Mouse (Mus musculus) layer of hippocampus, adult 9-10 months (tissue): ENCODE results near the gene Brf1.

Experiments used
- DNase-seq: peaks from one replicate; pipeline ENCODE4 v3.0.0; 2022; ENCODE audit warnings: low spot score

Gene Brf1

GRCm38 (mm10) chr12:112938873-112939565 lies 61.5 kb downstream of the Brf1 start:
- no peak for DNase-seq

DNA sequence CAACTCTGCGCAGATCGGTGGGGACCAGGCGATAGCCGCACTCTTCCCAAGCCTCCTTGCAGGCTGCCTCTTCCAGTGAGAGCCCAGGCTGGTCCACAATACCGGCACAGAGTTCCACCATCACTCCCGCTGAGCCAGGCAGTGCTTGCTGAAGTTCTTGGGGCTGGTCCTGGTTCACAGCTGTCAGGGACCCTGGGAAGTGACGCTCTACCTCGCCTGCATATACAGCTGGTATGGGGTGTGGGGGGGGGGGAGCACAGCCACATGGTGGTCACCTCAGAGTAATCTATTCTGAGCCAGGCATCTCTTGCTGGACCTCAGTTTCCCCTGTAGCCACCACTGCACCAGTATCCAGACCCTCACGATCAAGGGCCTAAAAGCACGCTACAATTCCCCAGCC lies 62.1 kb downstream of the Brf1 start:
- DNase-seq = no peak

DNA sequence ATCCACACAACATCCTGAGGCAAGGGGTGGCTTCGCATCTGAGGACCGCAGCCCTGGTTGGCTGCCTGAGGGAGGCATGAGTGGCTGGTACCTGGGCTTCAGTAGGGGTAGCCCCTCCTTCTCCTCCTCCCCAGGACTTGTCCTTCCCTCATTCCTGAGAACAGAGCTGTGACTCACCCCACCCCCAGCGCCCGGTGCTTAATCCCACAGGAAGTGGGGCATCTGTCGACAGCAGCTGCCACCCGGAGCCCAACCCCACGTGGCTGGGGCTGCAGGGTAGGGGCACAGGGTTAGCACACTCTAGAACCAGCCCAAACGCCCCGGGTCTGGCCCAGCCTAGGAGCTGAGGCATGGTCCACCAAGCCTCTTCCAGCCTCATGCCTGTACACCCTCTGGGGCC lies 62.6 kb downstream of the Brf1 start:
- no peak for DNase-seq

GRCm38 (mm10) chr12:112932647-112933046 lies 67.9 kb downstream of the Brf1 start:
- no peak for DNase-seq

- peak; percentile 33 for DNase-seq
These were observed 70.7 kb downstream of the Brf1 start, which contains the start of gene Jag2 for GRCm38 (mm10) chr12:112929562-112930352. Gene Jag2, minus strand, starts transcription at chr12:112929776.

DNA sequence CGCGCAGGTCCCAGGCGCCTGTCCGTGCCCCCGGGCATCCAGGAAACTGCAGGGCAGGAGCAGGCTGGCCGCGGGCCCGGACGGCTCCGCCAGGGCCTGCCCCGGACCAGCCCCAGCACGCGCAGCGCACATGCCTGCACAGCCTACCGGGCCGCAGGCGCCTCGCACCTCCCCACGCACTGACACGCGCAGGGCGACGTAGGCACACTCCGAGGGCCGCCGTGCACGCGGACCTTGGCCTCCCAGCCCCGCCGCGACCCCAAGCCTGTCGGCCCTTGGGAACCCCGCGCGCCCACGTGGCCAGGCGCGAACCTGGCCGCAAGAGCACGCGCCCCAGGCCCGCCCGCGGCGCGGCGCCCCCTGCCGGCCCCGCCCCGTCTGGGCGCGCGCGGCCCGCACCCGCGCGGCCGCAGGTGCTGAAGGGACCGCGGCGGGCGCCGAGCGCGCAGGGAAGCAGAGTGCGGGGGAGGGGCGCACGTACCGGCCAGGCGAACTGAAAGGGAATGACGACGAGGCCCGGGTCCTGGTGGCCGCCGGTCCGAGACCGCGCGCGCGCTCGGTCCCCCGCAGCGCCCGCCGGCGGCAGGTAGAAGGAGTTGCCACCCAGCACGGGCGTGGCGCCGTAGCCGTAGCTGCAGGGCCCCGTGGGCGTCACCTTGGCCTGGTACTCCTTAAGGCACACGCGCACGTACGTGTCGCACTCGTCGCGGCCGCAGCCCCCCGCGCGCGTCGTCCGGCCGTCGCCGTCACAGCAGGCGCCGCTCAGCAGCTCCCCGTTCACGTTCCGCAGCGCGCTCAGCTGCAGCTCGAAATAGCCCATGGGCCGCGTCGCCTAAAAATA lies 71.9 kb downstream of the Brf1 start:
- DNase-seq = no peak

- DNase-seq = no peak
These were observed 73.2 kb downstream of the Brf1 start for GRCm38 (mm10) chr12:112927265-112927664.

DNA sequence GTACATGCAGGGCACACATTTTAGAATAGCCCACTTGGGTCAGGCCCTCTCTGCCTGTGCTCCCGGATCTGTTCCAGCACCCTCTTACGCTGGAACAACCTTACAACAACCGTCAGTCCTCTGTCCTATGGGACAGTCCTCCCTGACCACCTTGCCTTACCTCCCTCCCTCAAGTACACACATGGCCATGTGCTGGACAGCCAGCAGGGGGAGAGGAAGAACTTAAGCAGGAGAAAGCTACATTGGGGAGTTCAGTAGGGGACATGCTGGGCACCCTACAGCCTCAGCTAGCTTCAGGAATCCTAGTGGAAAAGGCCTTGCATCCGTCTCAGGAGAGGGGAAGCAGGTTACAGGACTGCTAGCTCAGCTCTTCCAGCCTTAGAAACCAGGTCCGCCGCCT lies 74.6 kb downstream of the Brf1 start:
- DNase-seq = no peak

GRCm38 (mm10) chr12:112922541-112922940 lies 78.0 kb downstream of the Brf1 start:
- no peak for DNase-seq

DNA sequence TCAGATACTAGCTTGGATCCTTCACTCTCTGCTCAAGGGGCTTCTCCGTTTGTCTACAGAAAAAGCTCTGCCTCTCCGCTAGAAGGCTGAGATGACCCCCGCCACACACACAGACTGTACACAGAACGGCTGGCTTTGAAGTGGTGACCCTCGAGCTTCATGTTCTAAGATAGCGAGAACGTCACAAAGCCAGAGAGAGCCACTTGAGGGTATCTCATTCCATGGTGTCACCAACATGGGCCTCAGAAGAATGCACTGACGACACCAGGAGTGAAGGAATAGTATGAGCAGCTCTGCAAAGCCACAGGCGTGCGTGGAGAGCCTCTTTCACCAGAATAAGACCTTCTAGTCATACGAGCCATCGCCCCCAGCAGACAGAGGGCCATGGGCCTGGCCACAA lies 79.0 kb downstream of the Brf1 start:
- DNase-seq = no peak

GRCm38 (mm10) chr12:112917906-112918305 lies 82.6 kb downstream of the Brf1 start:
- DNase-seq = no peak

GRCm38 (mm10) chr12:112917486-112917885 lies 83.0 kb downstream of the Brf1 start:
- DNase-seq = no peak

GRCm38 (mm10) chr12:112916698-112917400 lies 83.7 kb downstream of the Brf1 start:
- DNase-seq = no peak

- DNase-seq = no peak
These were observed 84.9 kb downstream of the Brf1 start for GRCm38 (mm10) chr12:112915587-112915986.

GRCm38 (mm10) chr12:112914527-112914926 lies 86.0 kb downstream of the Brf1 start:
- DNase-seq = no peak

DNA sequence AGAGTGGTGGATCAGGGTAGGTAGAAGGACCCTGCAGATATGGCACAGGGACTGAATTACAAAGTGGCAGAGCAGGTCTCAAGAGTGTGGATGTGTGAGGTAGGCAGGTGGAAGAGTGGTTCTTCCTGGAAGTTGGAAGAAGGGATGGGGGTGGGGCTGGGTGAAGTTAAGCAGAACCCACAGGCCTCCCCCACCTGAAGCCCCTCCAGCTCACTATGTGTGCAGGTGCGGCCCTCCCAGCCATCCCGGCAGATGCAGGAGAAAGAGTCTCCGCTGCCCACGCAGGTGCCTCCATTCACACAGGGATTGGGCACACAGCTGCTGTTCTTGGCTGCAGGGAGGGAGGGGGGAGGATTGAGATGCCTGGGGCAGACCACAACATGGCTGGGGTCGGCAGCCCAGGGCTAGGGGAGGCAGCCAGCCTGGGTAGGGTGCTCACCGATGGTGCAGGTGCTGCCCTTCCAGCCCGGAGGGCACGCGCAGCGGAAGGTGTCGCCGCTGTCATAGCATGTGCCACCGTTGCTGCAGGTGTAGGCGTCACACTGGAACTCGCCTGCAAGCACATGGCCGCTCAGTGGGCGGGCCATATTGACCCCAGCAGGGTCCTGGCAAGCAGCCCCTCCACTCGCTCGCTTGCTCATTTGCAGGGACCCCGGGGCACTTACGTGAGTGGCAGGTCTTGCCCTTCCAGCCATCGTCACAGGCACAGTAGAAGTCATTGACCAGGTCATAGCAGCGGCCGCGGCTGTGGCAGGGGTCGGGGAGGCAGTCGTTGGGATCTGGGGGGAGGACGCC lies 87.4 kb downstream of the Brf1 start:
- DNase-seq = no peak

DNA sequence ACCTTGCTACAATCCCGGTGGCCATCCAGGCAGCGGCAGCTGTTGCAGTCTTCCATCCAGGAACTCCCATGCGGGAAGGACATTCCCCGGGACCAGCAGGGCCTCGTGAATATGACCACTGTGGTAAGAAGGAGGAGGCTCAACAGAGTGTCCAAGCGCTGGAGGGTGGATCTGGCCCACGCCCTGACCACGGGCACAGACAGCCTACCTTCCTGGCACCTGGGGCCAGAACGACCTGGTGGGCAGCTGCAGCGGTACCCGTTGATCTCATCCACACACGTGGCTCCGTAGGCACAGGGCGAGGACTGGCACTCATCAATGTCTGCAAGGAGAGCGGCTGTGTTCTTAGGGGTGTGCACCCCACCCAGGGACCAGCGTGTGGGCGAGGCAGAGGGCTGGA lies 88.8 kb downstream of the Brf1 start:
- no peak for DNase-seq
